Mouse (Mus musculus): ENCODE measurements at regions not wholly inside any gene's neighbourhood (a gene's known extent, or its start where the extent isn't known, plus 50 kb on each side); places are given as distances from the start of the nearest gene placed in this dataset.
"Not testable (repeated sequence)": the region's sequence is repeated elsewhere in the genome, so short reads cannot be mapped to it uniquely, and the experiment has no call there.

GRCm38 (mm10) chr17:53778411-53778810 lies 67.7 kb downstream of the Sult1c2 start:
- not testable (repeated sequence) for H3K9me3 ChIP-seq; H3K4me1 ChIP-seq (replicated peaks); H3K36me3 ChIP-seq; H3K4me2 ChIP-seq; H3K27me3 ChIP-seq; H3K27ac ChIP-seq (replicated peaks); H3K9ac ChIP-seq; ATAC-seq (ENCODE audit: low FRiP score, low read depth); H3K4me3 ChIP-seq
- WGBS = 83% methylated on average over 2 of the region's 2 CpGs

GRCm38 (mm10) chr17:53760911-53761310 lies 71.8 kb upstream of the Sgo1 start:
- no peaks in the 10 kb centered on the region for H3K9me3 ChIP-seq
- no peak overlapping the region for H3K4me3 ChIP-seq
- no peaks in the 10 kb centered on the region for H3K36me3 ChIP-seq
- ATAC-seq (ENCODE audit: low FRiP score, low read depth) = no peak
- no peaks in the 10 kb centered on the region for H3K27me3 ChIP-seq
- no peak overlapping the region for H3K4me2 ChIP-seq
- no peak overlapping the region for H3K9ac ChIP-seq
- no peak overlapping the region for H3K27ac ChIP-seq (replicated peaks)
- no peaks in the 10 kb centered on the region for H3K4me1 ChIP-seq (replicated peaks)

- peak; percentile 69; the same call in 1 of the 2 replicates for ATAC-seq (ENCODE audit: low FRiP score, low read depth)
- H3K4me3 ChIP-seq = no peak overlapping the region
- WGBS = 92% methylated on average over 17 of the region's 17 CpGs
Measured at GRCm38 (mm10) chr17:53745950-53746469, 56.9 kb upstream of the Sgo1 start.

More at GRCm38 (mm10) chr17:53745950-53746469, 56.9 kb upstream of the Sgo1 start:
- no peaks in the 10 kb centered on the region for H3K36me3 ChIP-seq
- H3K27me3 ChIP-seq = no peaks in the 10 kb centered on the region
- no peaks in the 10 kb centered on the region for H3K4me1 ChIP-seq (replicated peaks)
- no peak overlapping the region for H3K27ac ChIP-seq (replicated peaks)
- H3K9ac ChIP-seq = no peak overlapping the region
- no peaks in the 10 kb centered on the region for H3K9me3 ChIP-seq
- no peak overlapping the region for H3K4me2 ChIP-seq
